Mouse (Mus musculus) neural tube, embryonic 14.5 days (tissue): Measurements from ENCODE around the gene Il15. TPM values are rescaled to one million over a fixed set of nuclear protein-coding genes. Genes with fewer than 3 reads are reported as not detected.

Experiments
- ATAC-seq: fragments of 200-750 bp; cut with Nextera tagmentation; 2 replicates; pipeline ENCODE4 v1.8.0; 2017; ENCODE audit warnings: low read depth, mild to moderate bottlenecking, moderate TSS enrichment, moderate library complexity
- H3K27ac ChIP-seq: fragments of 300-500 bp; sonication (generic); 2 replicates; pipeline ENCODE4 v1.5.1; 2014; ENCODE audit warnings: low read depth, mild to moderate bottlenecking, control low read depth, low read length, moderate library complexity, mixed read lengths
- H3K27me3 ChIP-seq: fragments of 300-500 bp; sonication (generic); 2 replicates; pipeline ENCODE4 v1.6.1; 2014; ENCODE audit warnings: low read length; ENCODE audit not compliant: control insufficient read depth, insufficient read depth
- H3K36me3 ChIP-seq: fragments of 300-500 bp; sonication (generic); 2 replicates; pipeline ENCODE4 v1.6.1; 2014; ENCODE audit warnings: low read length, mixed read lengths; ENCODE audit not compliant: control insufficient read depth, insufficient read depth
- H3K4me1 ChIP-seq: fragments of 300-500 bp; sonication (generic); 2 replicates; pipeline ENCODE4 v1.6.1; 2014; ENCODE audit warnings: low read length; ENCODE audit not compliant: control insufficient read depth, insufficient read depth
- H3K4me2 ChIP-seq: fragments of 300-500 bp; sonication (generic); 2 replicates; pipeline ENCODE4 v1.6.1; 2014; ENCODE audit warnings: mild to moderate bottlenecking, low read depth, low read length, control low read depth
- H3K4me3 ChIP-seq: fragments of 300-500 bp; sonication (generic); 2 replicates; pipeline ENCODE4 v1.5.1; 2014; ENCODE audit warnings: low read depth, low read length, control low read depth, mixed read lengths
- H3K9ac ChIP-seq: fragments of 300-500 bp; sonication (generic); replicated peaks from 2 replicates; pipeline ENCODE4 v1.6.1; 2014; ENCODE audit warnings: low read depth, mild to moderate bottlenecking, control low read depth, low read length, mixed read lengths
- H3K9me3 ChIP-seq: fragments of 300-500 bp; sonication (generic); 2 replicates; pipeline ENCODE4 v1.6.1; 2016; ENCODE audit warnings: low read length; ENCODE audit not compliant: control insufficient read depth
- WGBS: fragments of 180-500 bp; shearing (Covaris S2); extraction: QIAGEN DNeasy Blood & Tissue Kit; methylation state at CpG from one replicate; pipeline ENCODE4 v1.1.7; 2014; 5-methylcytosine and 5-hydroxymethylcytosine counted together
- polyA plus RNA-seq: library from polyadenylated mRNA; unstranded; fragments of >200 nt; fragmentation: Nextera tagmentation; extraction: Ambion mirVana; gene quantifications from 2 replicates; pipeline ENCODE4 v1.2.1, GENCODE M21; 2014

Gene Il15
- polyA plus RNA-seq, 1 experiment from 2014 or later: not detected

DNA sequence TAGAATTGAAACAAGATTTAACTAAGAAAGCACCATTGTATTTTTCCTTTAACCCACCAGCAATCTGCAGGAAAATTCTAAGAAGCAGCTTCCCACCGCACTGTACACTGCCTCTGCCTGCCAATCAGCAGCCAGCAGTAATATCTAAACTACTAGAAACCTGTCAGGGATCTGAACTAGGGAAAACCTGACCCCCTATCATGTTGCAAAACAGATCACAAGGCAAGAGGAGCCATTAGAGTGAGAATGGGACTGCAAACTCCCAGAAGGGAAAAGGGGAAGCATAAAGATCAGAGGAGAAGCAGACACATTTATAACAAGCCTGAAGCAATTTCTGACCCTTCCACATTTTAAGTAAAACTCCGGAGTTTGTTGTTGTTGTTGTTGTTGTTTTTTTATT lies 2.0 kb downstream of the Il15 start:
- H3K36me3 ChIP-seq: no peaks in the 10 kb centered on the region
- H3K9me3 ChIP-seq: no peaks in the 10 kb centered on the region
- WGBS: 79% methylated on average over 2 of the region's 2 CpGs
- H3K27me3 ChIP-seq: no peaks in the 10 kb centered on the region
- 0 out of 2 replicates have a peak, but pooled peaks cover 5% of the 10 kb centered on the region for H3K4me1 ChIP-seq
- H3K4me2 ChIP-seq: no peak overlapping the region
- no peak overlapping the region for H3K27ac ChIP-seq
- ATAC-seq: no peak
- H3K4me3 ChIP-seq: no peak overlapping the region
- no peak overlapping the region for H3K9ac ChIP-seq

DNA sequence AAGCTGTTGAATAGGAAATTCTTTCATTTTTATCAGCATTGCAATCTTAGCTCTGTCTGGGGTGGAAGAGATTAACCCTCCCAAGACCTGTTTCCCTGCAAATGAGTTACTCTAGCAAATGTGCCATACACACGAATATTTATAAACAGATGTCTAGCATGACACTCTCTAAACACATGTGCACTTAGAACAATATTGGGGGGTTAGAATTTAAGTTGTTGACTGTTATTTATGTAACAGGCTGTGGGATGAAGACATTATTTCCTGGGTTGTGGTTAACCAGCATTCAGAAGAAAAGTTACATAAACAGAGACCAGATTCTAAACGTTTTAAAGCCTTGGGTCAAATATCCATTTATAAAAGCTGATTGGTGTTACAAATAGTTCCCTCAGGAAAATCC lies 2.6 kb downstream of the Il15 start:
- no peak for ATAC-seq
- WGBS: 64% methylated on average over 2 of the region's 2 CpGs
- Histone ChIP-seq H3K9ac (no peak overlapping the region), H3K36me3 (no peaks in the 10 kb centered on the region), H3K9me3 (no peaks in the 10 kb centered on the region), H3K4me2 (no peak overlapping the region), H3K27me3 (no peaks in the 10 kb centered on the region), H3K27ac (no peak overlapping the region), H3K4me3 (no peak overlapping the region), H3K4me1 (0 out of 2 replicates have a peak, but pooled peaks cover 5% of the 10 kb centered on the region)

DNA sequence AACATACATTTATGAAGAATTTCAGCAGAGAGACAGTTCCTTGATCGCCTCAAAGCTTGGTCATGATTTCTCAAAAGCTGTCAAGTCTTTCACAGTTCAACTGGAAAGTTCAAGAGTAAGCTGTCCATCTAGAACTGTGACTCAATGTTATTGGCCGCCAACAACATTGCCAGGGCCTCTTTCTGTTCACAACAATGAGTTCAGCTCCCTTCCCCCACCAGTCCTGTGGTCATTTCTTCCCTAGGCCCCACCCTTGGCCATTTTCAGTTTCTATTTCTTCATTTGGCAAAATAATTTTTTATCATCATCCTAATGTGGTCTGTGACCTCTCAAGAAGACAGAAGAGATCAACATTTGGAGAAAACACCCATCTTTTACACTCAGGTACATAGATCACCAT lies 4.5 kb downstream of the Il15 start:
- H3K4me3 ChIP-seq: no peak overlapping the region
- no peaks in the 10 kb centered on the region for H3K9me3 ChIP-seq
- 89% methylated on average over 2 of the region's 2 CpGs for WGBS
- no peak for ATAC-seq
- H3K4me2 ChIP-seq: no peak overlapping the region
- H3K9ac ChIP-seq: no peak overlapping the region
- H3K27ac ChIP-seq: no peak overlapping the region
- no peaks in the 10 kb centered on the region for H3K36me3 ChIP-seq
- H3K4me1 ChIP-seq: 0 out of 2 replicates have a peak, but pooled peaks cover 5% of the 10 kb centered on the region
- no peaks in the 10 kb centered on the region for H3K27me3 ChIP-seq

GRCm38 (mm10) chr8:82391258-82391657 lies 11.8 kb downstream of the Il15 start:
- Histone ChIP-seq H3K27me3 (no peaks in the 10 kb centered on the region), H3K4me3 (no peak overlapping the region), H3K9ac (no peak overlapping the region), H3K36me3 (no peaks in the 10 kb centered on the region), H3K27ac (no peak overlapping the region), H3K9me3 (no peaks in the 10 kb centered on the region), H3K4me2 (no peak overlapping the region), H3K4me1 (no peaks in the 10 kb centered on the region)
- no peak for ATAC-seq

DNA sequence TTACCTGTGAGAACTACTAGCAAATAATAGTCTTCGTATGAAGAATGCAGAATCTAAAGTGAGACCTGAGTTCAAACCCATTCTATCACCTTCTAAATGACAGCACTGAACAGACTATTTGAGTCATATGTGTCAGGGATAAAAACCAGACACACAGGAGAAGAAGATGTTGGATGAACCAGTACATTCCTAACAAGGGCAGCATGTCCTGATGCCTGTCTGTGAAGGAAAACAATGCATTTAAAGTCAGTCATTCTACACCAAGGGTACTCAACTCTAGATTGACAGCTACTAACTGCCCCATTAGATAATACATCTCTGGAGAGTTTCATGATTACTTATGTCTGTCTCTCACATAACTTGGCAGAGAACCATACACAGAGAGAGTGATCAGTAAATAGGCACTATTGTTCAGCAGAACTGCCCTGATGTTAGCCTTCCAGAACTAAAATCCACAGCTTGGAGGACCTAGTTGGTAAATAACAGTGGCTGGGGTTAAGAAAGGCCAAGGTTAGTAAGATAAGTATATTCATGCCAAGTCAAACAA lies 14.6 kb downstream of the Il15 start:
- 89% methylated on average over 1 of the region's 1 CpGs for whole genome bisulfite sequencing

DNA sequence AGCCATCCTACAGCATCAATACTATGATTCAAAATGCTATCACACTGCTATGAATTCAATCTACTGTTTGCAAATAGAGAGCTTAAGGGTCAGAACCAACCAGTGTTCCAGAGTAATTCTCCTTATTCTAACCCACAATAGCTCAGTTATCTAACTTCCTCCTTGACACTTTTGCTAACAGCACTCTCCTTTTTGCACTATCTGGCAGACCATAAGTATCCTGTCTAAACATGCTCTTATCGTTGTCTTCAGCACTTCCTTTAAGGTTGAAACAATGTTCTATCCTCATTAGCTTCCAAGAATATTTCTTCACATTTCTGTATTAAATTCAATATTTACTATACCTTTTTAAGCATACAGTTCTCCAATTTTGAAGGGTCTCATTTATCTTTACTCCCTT lies 15.4 kb downstream of the Il15 start:
- H3K4me2 ChIP-seq: no peak overlapping the region
- no peak for ATAC-seq
- no peak overlapping the region for H3K9ac ChIP-seq
- no peaks in the 10 kb centered on the region for H3K36me3 ChIP-seq
- no peak overlapping the region for H3K27ac ChIP-seq
- H3K4me1 ChIP-seq: no peaks in the 10 kb centered on the region
- no peaks in the 10 kb centered on the region for H3K27me3 ChIP-seq
- H3K9me3 ChIP-seq: no peaks in the 10 kb centered on the region
- H3K4me3 ChIP-seq: no peak overlapping the region
- 97% methylated on average over 1 of the region's 1 CpGs for WGBS

More for the DNA sequence above, 14.6 kb downstream of the Il15 start:
- H3K4me3 ChIP-seq: no peak overlapping the region
- no peaks in the 10 kb centered on the region for H3K4me1 ChIP-seq
- no peaks in the 10 kb centered on the region for H3K9me3 ChIP-seq
- no peak overlapping the region for H3K4me2 ChIP-seq
- H3K36me3 ChIP-seq: no peaks in the 10 kb centered on the region
- H3K27me3 ChIP-seq: no peaks in the 10 kb centered on the region
- no peak overlapping the region for H3K9ac ChIP-seq
- ATAC-seq: no peak
- no peak overlapping the region for H3K27ac ChIP-seq

GRCm38 (mm10) chr8:82385867-82386266 lies 17.2 kb downstream of the Il15 start:
- Histone ChIP-seq H3K9me3 (no peaks in the 10 kb centered on the region), H3K36me3 (no peaks in the 10 kb centered on the region), H3K9ac (no peak overlapping the region), H3K27ac (no peak overlapping the region), H3K4me1 (no peaks in the 10 kb centered on the region), H3K27me3 (no peaks in the 10 kb centered on the region), H3K4me2 (no peak overlapping the region), H3K4me3 (no peak overlapping the region)
- ATAC-seq: no peak

GRCm38 (mm10) chr8:82384458-82385234 lies 18.4 kb downstream of the Il15 start:
- H3K36me3 ChIP-seq: no peaks in the 10 kb centered on the region
- no peak overlapping the region for H3K9ac ChIP-seq
- H3K4me3 ChIP-seq: no peak overlapping the region
- ATAC-seq: peak; percentile 84
- H3K9me3 ChIP-seq: no peaks in the 10 kb centered on the region
- no peak overlapping the region for H3K27ac ChIP-seq
- WGBS: 45% methylated on average over 11 of the region's 11 CpGs
- H3K4me1 ChIP-seq: no peaks in the 10 kb centered on the region
- no peaks in the 10 kb centered on the region for H3K27me3 ChIP-seq
- no peak overlapping the region for H3K4me2 ChIP-seq

DNA sequence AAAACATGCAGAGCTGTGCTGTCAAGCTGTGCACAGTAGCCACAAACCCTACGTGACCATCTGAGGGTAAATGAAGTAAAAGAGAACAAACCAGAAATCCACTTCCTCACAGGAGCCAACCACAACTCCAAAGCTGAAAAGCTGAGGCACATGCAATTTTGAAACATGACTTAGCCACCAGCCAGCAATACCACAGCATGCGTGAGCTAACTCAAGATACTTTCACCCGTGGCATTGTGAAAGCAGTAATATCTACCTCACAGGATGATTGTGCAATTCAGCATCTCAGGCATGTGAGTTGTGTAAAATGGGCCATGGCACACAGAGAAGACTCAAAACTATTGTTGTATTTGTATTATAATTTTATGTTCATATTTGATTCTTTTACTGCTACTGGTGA lies 19.7 kb downstream of the Il15 start:
- no peak for ATAC-seq
- H3K4me2 ChIP-seq: no peak overlapping the region
- WGBS: 83% methylated on average over 3 of the region's 3 CpGs
- H3K9ac ChIP-seq: no peak overlapping the region
- no peak overlapping the region for H3K4me3 ChIP-seq
- H3K4me1 ChIP-seq: no peaks in the 10 kb centered on the region
- H3K27ac ChIP-seq: no peak overlapping the region
- H3K36me3 ChIP-seq: no peaks in the 10 kb centered on the region
- no peaks in the 10 kb centered on the region for H3K27me3 ChIP-seq
- H3K9me3 ChIP-seq: no peaks in the 10 kb centered on the region
